Mouse (Mus musculus) CD8-positive naive resting alpha-beta T cell, adult 2 months (primary cell): ENCODE results near the gene Cldn10.
"Not testable (repeated sequence)": the region's sequence is repeated elsewhere in the genome, so short reads cannot be mapped to it uniquely, and the experiment has no call there.

Experiments used
- DNase-seq, 2 experiments: peaks; one replicate each; pipeline ENCODE4 v3.0.0; 2022; ENCODE audit warnings: low read depth in 2 of 2, low spot score in 2 of 2

Gene Cldn10

DNA sequence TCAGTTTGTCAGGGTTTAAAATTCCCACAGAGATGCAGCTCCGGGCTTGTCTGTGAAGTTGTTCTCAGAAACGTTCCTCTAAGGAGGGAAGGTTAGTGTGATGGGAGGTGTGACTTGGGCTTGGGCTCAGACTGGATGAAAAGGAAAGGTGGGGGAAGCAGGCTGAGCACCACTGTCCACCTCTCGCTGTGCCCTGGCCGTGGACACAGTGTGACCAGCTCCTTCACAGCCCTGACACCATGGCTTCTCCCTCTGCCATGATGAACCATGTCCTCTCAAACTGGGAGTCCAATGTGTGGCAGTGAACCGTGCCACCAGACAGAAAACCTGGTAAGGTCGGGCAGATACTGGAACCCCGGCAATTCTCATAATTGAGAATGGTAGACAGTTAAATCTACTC, 6.1 kb upstream of the Cldn10 start:
- no peak for DNase-seq

GRCm38 (mm10) chr14:118782241-118782640, 5.5 kb upstream of the Cldn10 start:
- DNase-seq = no peak

GRCm38 (mm10) chr14:118783326-118783935, 4.3 kb upstream of the Cldn10 start:
- no peak for DNase-seq

DNA sequence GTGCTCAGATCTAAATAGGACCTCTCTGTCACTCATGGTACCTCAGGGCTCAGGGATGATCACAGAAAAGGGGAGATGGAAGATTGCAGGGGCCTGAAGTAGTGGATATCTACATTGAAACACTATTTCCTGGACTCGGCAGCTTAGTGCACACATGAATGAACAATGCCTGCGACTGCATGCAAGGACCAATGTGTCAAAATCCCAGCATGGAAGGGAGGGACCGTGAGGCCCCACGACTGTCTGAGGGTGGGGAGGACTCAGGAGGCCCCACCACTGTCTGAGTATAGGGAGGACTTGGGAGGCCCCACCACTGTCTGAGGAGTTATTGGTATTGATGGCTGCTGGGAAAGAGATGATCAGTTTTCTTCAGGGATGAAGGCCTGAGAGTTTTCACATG, 2.5 kb downstream of the Cldn10 start:
- DNase-seq = no peak

GRCm38 (mm10) chr14:118792957-118793356, 5.2 kb downstream of the Cldn10 start:
- no peak for DNase-seq

DNA sequence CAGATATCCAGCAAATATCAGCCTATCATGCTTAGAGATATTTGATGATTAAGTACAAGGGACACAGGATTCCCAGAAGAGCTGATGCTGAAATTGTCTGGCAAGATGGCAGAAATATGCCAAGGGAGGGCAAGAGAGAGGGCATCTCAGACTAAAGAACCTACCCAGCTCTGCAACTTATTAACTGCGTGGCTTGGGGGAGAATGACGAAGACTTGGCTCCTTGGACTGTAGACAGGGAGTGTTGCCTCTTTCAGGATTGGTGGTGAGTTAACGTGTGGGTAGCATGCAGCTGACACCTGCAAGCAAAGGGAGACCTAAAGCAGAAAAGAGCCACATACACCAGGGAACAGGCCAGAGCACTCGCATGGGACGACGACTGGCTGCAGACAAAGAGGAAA, 5.7 kb downstream of the Cldn10 start:
- DNase-seq = no peak

DNA sequence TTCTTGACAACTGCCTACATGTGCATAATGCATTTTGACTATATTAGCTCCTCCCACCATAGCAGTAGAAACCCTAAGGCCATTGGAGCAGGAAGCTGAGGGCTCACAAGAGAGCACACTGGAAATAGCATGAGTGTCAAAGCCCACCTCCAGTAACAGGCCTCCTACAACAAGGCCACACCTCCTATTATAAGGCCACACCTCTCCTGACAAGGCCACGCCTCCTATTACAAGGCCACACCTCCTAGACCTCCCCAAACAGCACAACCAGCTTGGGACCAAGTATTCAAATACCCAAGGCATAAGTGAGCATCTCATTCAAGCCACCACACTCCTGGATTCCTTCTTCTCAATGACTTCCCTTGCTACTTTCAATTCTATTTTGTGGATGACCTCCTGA, 6.5 kb downstream of the Cldn10 start:
- DNase-seq = no peak

DNA sequence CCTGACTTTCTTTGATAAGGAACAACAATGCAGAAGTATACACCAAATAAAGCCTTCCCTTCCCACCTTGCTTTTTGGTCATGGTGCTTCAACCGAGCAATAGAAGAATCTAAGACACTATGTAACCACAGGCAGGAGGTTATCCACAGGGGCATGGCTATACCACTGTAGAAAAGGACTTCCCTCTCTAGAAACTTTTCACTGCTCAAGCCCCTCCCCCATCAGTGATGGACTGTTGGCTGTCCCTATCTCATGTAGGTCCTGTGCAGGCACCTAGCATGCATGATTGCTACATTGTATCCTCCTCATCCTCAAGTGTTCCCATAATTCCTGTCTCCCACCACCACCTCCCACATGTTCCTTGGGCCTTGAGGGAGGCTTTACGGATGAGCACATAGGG, 7.2 kb downstream of the Cldn10 start:
- DNase-seq = no peak

GRCm38 (mm10) chr14:118795915-118796693, 8.4 kb downstream of the Cldn10 start:
- DNase-seq = no peak

DNA sequence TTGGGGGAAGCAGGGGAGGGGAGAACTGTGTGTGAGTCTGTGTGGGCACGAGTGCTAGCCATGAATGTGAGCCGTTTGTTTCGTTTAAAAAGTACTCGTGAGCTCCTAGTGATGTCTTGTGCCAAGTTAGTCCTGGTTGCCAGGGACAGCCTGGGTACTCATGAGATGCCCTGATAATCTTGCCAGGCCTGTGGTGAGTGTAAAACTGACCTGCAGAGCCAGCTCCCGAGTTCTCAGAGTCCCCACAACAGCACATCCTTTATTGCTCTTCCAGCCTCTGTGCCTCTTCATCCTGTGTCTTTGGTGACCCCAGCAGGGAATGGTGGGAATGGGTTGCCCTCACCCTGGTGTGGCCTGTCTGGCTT, 9.0 kb downstream of the Cldn10 start:
- no peak for DNase-seq

DNA sequence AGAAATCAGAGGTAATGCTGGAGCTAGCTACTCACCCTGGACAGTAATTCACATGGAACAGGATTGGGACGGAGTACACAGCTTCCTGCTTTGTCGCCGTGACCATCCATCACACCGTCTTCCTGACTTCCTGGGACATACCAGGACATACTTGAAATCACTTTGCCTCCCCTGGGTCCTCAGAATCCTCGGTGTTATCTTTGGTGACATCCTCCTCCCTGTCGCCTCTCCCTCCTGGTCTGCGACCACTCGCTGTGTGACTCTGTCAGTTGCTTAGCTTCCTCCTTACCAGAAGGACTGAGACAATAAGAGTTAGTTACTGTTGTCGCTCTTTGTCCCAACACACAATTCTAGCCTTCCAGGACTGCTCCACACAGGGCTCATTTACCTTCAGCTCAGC, 9.6 kb downstream of the Cldn10 start:
- no peak for DNase-seq

DNA sequence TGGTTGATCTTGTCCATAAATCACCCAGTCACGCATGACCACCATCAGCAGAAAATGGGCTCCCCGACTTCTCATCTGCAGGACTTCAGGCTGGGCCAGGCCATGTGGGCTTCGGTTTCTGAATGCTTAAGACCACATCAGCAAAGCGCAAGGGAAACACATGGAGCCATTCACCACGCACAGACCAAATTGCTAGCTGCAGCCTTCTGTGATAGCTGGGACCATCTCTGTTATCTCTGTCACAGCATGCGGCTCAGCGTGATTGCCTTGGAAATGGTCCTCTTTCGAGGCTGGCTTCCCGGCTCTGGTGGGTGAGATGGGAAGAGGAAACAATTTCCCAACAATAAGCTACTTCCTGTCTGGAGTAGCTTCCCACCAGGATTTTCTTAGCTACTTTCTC, 12.2 kb downstream of the Cldn10 start:
- no peak for DNase-seq

DNA sequence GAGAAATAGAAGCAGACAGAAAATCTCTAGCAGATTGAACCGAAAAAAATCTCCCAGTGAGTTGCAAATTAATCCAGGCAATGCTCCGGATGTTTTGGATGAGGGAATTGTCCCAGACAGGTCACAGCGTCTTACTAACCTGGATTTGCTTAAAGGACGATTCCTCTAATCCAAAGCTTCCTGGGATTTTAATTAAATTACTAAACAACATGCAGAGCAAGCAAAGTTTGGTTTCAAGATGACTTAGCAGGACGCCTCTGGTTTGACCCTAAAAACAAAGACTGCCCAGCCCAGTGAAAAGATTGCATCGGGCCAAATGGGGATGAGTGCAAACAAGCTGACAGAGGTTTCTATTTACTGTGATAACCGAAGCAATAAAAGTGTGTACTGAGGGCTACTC, 16.2 kb downstream of the Cldn10 start:
- no peak for DNase-seq

DNA sequence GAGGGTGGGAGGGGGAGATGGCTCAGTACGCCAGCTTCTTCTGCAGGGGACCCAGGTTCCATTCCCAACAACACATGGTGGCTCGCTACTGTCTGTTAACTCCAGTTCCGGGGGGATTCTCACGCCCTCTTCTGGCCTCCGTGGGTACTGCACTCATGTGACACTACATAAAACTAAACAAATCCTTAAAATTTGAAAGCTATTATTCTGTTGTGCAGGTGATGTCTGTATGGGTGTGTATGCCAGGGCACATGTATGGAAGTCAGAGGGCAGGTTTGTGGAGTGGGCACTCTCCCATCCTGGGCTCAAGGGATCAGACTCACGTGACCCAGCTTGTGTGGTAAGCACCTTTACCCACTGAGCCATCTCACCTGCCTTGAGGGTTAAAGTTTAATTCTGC, 16.6 kb downstream of the Cldn10 start:
- DNase-seq = no peak

- DNase-seq = no peak
Observed at GRCm38 (mm10) chr14:118807653-118808052, 19.9 kb downstream of the Cldn10 start.

- not testable (repeated sequence) for DNase-seq
Observed at GRCm38 (mm10) chr14:118808183-118808582, 20.5 kb downstream of the Cldn10 start.

DNA sequence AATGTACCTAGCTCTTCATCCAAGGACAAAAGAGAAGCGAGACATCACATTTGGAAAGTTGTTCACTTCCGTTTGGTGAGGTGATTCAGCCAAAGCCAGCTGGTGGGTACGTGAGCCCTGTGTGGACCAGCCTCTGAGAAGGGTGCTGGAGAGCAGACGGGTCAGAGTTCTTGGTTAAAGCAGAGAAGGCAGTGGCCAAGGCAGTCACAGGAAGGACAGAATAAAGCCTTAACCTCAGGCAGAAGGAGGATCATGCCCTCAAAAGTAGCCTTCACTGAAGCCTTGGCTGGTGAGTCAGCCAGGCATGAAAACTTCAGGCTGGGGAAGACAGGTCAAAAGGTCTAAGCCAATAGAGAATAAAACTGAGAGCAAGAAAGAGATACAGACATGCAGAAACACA, 22.0 kb downstream of the Cldn10 start:
- DNase-seq = no peak

GRCm38 (mm10) chr14:118811256-118811655, 23.5 kb downstream of the Cldn10 start:
- not testable (repeated sequence) for DNase-seq

DNA sequence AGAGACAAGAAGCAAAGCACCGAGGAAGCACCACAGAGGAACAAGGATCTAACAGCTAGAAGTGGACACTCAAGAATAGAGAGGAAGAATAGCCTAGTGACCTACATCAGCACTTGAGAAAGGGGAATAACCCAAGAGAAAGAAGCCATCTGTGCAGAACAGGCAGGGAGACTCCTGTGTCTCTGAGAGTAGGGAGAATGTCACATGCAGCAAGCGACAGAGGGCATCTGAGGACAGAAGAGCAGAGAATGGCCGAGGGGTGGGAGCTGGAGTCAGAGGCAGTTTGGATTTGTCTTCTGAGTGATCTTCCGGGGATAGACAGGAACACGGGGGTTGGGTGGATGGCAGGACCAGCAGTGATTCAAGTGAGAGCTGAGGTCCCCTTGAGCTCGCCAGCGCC, 25.4 kb downstream of the Cldn10 start:
- no peak for DNase-seq

GRCm38 (mm10) chr14:118816503-118816902, 28.8 kb downstream of the Cldn10 start:
- DNase-seq = peak; percentile 39 to 54

DNA sequence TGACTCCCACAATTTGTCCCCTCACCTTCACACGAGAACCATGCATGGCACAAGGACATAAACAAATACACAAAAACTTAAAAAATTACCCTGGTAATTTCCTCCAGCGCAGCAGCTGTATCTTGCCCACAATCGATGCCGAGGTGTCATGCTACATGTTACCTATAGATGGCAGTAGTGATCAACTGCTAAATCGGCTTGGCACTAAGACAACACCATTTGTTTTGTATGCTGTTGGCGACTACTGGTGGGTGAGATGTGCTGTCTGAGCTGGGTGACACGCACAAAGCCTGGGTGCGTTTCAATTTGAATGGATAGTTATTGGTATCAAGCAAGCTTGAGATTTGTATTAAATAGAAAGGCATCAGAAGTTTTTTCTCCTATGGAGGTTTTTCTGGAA, 32.4 kb downstream of the Cldn10 start:
- peak; percentile 67 to 78 for DNase-seq

- no peak for DNase-seq
Observed at GRCm38 (mm10) chr14:118822816-118823215, 35.1 kb downstream of the Cldn10 start.

DNA sequence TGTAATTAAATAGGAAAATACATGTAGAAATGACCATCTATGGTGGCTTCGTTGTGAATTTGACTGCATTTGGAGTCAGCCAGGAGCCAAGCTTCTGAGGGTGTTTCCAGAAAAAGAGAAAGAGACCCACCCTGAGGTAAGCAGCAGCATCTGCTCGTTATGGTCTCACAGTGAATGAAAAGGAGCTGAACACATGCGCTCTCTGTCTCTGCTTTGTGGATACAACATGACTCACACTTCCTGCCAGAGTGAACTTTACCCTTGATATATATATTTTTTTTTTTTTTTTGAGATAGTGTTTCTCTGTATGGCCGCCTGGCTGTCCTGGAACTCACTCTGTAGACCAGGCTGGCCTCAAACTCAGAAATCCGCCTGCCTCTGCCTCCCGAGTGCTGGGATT, 35.6 kb downstream of the Cldn10 start:
- DNase-seq = peak; percentile 34 to 45
